Mouse (Mus musculus): ENCODE results near the gene Hhatl. TPM values are rescaled to one million over a fixed set of nuclear protein-coding genes. Genes with fewer than 3 reads are reported as not detected.

Hhatl gene
- total and polyA plus RNA-seq, 3 experiments = not detected

DNA sequence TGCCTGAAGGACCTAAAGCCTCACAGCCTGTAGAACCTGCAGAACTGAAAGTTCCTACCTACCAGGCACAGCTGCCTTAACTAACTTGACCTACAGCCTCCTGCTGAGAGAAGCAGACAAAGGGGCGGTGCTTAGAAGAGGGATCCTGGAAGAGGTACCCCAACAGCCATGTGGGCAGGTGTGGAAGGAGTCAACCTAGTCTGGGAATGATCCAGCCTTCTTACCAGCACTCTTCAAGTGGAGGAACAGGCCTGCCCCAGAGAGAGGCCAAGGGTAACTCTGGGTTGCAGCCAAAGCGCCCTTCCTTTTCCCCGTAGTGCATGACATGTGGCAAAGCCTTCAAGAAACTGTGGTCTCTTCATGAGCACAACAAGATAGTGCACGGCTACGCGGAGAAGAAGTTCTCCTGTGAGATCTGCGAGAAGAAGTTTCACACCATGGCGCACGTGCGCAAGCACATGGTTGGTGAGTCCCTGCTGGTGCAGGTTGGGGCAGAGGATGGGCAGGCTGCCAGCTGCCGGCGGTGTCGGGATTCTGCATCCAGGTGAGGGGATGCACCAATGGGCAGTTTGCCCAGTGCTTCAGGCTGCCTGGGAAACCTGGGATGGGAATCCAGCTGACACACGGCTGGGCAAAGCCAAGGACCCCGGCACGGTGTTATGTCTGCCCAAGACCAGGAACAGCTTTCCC, 27.0 kb downstream of the Hhatl start:
- in situ Hi-C loops (cut with MboI; ENCODE audit: low pct_ligation_motif_present, low pct_unique_long_range_greater_than_20kb, low sequenced_read_pairs) = loop anchor here (5.0 kb wide), 1 partner anchor 47 kb away; no protein-coding TSS in a partner anchor
- no peaks in the 10 kb centered on the region for H3K27me3 ChIP-seq (replicated peaks)
- dilution Hi-C loops (cut with MboI; ENCODE audit: extremely low pct_ligation_motif_present, extremely low pct_unique_long_range_greater_than_20kb, low sequenced_read_pairs) = no loop called here

DNA sequence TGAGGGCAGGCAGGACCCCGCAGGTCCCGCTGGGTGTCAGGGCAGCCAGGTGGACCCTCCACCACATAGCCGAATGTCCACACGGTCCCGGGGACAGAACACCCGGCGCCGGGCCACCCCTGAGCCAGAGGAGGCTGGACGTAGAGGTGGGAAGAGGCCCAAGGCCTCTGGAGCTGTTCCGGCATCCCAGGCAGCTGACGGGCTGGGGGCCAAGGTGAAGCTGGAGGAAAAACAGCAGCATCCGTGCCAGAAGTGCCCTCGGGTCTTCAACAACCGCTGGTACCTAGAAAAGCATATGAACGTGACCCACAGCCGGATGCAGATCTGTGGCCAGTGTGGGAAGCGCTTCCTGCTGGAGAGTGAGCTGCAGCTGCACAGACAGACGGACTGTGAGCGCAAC, 28.6 kb downstream of the Hhatl start:
- H3K27me3 ChIP-seq (replicated peaks) = no peaks in the 10 kb centered on the region
- no peaks in the 10 kb centered on the region for H3K79me2 ChIP-seq (replicated peaks; ENCODE audit: control insufficient read depth, extremely low read depth, insufficient read depth, poor library complexity, severe bottlenecking)
- no peak overlapping the region for H3K4me3 ChIP-seq (replicated peaks in 1 of 3; ENCODE audit: low read depth in 2 of 3, low read length in 2 of 3, poor library complexity in 1 of 3)
- no peak for DNase-seq (ENCODE audit: extremely low read depth)
- H3K36me3 ChIP-seq (replicated peaks in 1 of 2; ENCODE audit: control insufficient read depth in 1 of 2, insufficient read depth in 1 of 2, low read length in 1 of 2) = peaks cover 13 to 50% of the 10 kb centered on the region in 2 experiments
- H3K27ac ChIP-seq (ENCODE audit: insufficient read depth, low read depth) = no peak overlapping the region
- H3K9me3 ChIP-seq (replicated peaks; ENCODE audit: low read length) = peaks cover 19% of the 10 kb centered on the region
- TF ChIP-seq CTCF (conservative IDR thresholded peaks at IDR 0.05 in 1 of 2, IDR thresholded peaks at IDR 0.05 in 1 of 2; ENCODE audit: low read depth in 2 of 2, low read length in 2 of 2) (no peak), E2F4 (IDR thresholded peaks at IDR 0.05; ENCODE audit: insufficient replicate concordance, low read depth, low read length) (no peak), JUN (IDR thresholded peaks at IDR 0.05; ENCODE audit: insufficient read depth, low read depth, low read length) (no peak), TCF12 (IDR thresholded peaks at IDR 0.05; ENCODE audit: low read depth, low read length) (no peak), MAZ (IDR thresholded peaks at IDR 0.05; ENCODE audit: low read depth, low read length) (no peak), HCFC1 (IDR thresholded peaks at IDR 0.05; ENCODE audit: low read depth, low read length) (no peak), RAD21 (IDR thresholded peaks at IDR 0.05; ENCODE audit: low read depth, low read length) (no peak), MYC (IDR thresholded peaks at IDR 0.05; ENCODE audit: low read depth, low read length) (no peak), SIN3A (IDR thresholded peaks at IDR 0.05; ENCODE audit: low read length) (no peak)
- H3K4me1 ChIP-seq (ENCODE audit: control insufficient read depth in 1 of 2, insufficient read depth in 2 of 2) = peaks cover 2 to 10% of the 10 kb centered on the region in 2 experiments; a peak in 2 of 4 replicates
- dilution Hi-C loops (cut with MboI; ENCODE audit: extremely low pct_ligation_motif_present, extremely low pct_unique_long_range_greater_than_20kb, low sequenced_read_pairs) = no loop called here
- no peak overlapping the region for H3K9ac ChIP-seq (ENCODE audit: insufficient read depth, low read depth)
- no peak overlapping the region for H3K4me2 ChIP-seq (ENCODE audit: insufficient read depth, low read depth, poor library complexity, severe bottlenecking)
- in situ Hi-C loops (cut with MboI; ENCODE audit: low pct_ligation_motif_present, low pct_unique_long_range_greater_than_20kb, low sequenced_read_pairs) = no loop called here

More for the DNA sequence above, 27.0 kb downstream of the Hhatl start:
- no peaks in the 10 kb centered on the region for H3K79me2 ChIP-seq (replicated peaks; ENCODE audit: control insufficient read depth, extremely low read depth, insufficient read depth, poor library complexity, severe bottlenecking)
- peaks cover 9 to 40% of the 10 kb centered on the region in 2 experiments for H3K36me3 ChIP-seq (replicated peaks in 1 of 2; ENCODE audit: control insufficient read depth in 1 of 2, insufficient read depth in 1 of 2, low read length in 1 of 2)
- H3K4me3 ChIP-seq (replicated peaks in 1 of 3; ENCODE audit: low read depth in 2 of 3, low read length in 2 of 3, poor library complexity in 1 of 3) = no peak overlapping the region
- no peak overlapping the region for H3K9ac ChIP-seq (ENCODE audit: insufficient read depth, low read depth)
- H3K4me2 ChIP-seq (ENCODE audit: insufficient read depth, low read depth, poor library complexity, severe bottlenecking) = no peak overlapping the region
- no peak overlapping the region for H3K27ac ChIP-seq (ENCODE audit: insufficient read depth, low read depth)
- peaks cover 5% of the 10 kb centered on the region for H3K9me3 ChIP-seq (replicated peaks; ENCODE audit: low read length)
- TF ChIP-seq MAZ (IDR thresholded peaks at IDR 0.05; ENCODE audit: low read depth, low read length) (no peak), ZC3H11A (IDR thresholded peaks at IDR 0.05; ENCODE audit: low read depth, low read length) (no peak), KAT2A (IDR thresholded peaks at IDR 0.05; ENCODE audit: insufficient replicate concordance, low read length) (no peak), TBP (conservative IDR thresholded peaks at IDR 0.05; ENCODE audit: low read depth, low read length) (no peak), BHLHE40 (IDR thresholded peaks at IDR 0.05; ENCODE audit: low read depth, low read length) (no peak), MEF2A (IDR thresholded peaks at IDR 0.05; ENCODE audit: borderline replicate concordance, low read depth, low read length) (no peak), JUND (conservative IDR thresholded peaks at IDR 0.05; ENCODE audit: low read depth, low read length) (no peak), ZMIZ1 (IDR thresholded peaks at IDR 0.05; ENCODE audit: low read depth, low read length) (no peak), EP300 (IDR thresholded peaks at IDR 0.05; ENCODE audit: low read length) (no peak), CHD2 (IDR thresholded peaks at IDR 0.05; ENCODE audit: low read length) (no peak), NELFE (IDR thresholded peaks at IDR 0.05; ENCODE audit: low read depth, low read length) (no peak), CHD1 (IDR thresholded peaks at IDR 0.05; ENCODE audit: low read depth, low read length) (no peak), NRF1 (IDR thresholded peaks at IDR 0.05; ENCODE audit: low read depth, low read length) (no peak), SIN3A (IDR thresholded peaks at IDR 0.05; ENCODE audit: low read length) (no peak), RCOR1 (conservative IDR thresholded peaks at IDR 0.05; ENCODE audit: low read depth, low read length) (no peak), ZNF384 (IDR thresholded peaks at IDR 0.05; ENCODE audit: low read depth, low read length) (no peak), JUN (IDR thresholded peaks at IDR 0.05; ENCODE audit: insufficient read depth, low read depth, low read length) (no peak), ELF1 (IDR thresholded peaks at IDR 0.05; ENCODE audit: low read depth, low read length) (no peak), MAX (IDR thresholded peaks at IDR 0.05; ENCODE audit: low read length) (no peak)
- DNase-seq (ENCODE audit: extremely low read depth) = no peak
- peaks cover 2 to 13% of the 10 kb centered on the region in 2 experiments; a peak in 2 of 4 replicates for H3K4me1 ChIP-seq (ENCODE audit: control insufficient read depth in 1 of 2, insufficient read depth in 2 of 2)
